Mouse (Mus musculus) fibroblast of lung, adult 2 months (primary cell): ENCODE measurements around the gene Srrm2.
A peak's percentile ranks its signal among the peaks of the same experiment; 100 is the strongest.

ENCODE experiments used
- DNase-seq: peaks from one replicate; pipeline ENCODE4 v3.0.0-alpha.2; 2011; ENCODE audit warnings: low read depth

Srrm2 gene

DNA sequence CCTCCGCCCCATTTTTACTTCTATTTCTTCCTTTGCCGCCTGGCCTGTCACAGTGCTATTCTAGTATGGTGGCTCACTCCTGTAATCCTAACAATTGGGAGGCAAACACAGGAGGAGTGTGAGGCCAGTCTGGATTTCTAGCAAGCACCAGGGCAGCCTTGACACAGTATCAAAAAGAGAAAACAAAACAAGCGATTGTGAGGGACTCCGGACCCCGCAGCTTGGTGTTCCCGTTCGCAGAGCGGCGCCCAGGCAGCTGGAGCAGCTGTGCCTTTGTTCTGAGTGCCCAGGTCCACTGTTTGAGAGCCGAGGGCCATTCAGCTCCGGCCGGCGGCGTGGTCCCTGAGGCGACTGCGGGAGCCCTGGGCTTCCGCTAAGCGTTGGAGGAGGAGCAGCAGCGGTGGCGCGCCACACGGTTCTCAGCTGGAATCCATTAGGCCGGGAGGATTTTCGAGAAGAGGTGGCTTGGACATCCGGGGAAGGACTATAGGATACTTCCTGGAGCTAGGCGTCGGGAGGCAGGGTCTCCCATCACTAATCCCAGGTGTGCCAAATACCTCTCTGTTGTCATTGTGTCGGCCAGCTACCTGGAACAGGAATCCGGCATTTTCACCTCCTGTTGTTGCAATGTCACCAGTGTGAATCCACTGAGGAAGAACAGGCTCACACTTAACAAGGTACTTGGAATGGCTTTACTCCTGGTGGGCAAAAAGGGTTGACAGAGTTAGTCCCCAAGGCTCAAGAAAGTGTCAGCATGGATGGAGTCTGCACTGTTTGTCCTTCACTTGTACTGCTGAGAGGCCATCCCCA, at the start of gene Srrm2:
TSS of gene Srrm2 (plus strand) at position 264 of the 810 bp plus-strand sequence.
- DNase-seq = no peak

DNA sequence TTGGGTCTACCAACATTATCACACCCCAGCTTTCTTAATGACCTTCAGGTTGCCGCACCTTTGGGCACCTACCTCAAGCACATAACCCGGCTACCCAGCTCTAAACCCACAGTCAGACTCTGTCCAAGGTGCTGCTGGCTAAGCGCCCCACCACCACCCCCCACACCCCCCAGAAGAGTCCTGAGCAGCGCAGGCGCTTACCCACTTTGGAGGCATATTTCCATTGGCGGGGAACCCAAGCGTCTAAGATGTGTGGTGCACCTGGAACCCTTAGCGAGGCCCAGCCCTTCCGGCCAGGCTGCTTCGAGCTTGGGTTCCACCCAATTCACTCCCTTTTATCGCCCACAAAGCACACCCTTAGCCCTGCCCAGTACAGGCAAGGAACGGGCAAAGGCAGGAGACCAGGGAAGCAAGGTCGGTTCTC, 49.7 kb upstream of the Srrm2 start, which contains the start of gene Paqr4:
TSS of gene Paqr4 (minus strand) at position 270 of the 424 bp plus-strand sequence.
- no peak for DNase-seq

DNA sequence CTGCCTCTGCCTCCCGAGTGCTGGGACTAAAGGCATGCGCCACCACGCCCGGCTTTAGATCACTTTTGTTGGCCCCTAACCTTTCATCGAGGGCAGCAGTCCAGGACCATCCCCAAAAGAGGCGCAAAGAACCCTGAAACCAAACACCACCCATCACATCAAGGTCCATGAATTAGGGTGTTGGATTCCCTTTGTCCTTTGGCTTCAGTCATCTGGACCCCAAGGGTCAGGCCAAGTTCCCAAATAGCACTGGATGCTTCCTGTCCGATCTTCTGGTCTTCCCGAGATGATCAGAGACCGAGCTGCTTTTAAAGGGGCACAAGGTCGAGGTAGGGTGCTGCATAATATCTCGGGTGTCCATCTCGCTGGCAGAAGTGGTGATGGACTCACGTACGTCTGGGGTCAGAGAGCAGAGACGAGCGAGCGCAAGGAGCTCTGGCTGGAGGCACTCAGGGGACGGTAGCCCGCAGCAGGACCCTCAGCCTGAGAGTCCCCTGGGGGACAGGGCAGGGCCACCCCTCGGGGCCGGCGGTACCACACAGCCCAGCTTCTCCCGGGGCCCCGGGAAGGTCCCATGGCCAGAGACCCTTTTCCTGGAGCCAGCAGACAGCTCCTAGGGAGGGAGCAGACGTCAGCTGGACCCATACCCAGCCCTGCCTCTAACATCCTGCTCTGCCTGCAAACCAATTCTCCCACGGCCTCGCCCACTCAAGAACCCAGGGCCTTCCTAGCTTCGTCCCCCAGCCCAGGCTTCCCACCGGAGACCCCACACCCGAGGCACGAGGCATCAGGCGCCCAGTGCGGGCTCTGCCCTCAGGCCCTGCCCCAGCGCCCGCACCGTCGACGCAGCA, 48.7 kb upstream of the Srrm2 start:
- no peak for DNase-seq

DNA sequence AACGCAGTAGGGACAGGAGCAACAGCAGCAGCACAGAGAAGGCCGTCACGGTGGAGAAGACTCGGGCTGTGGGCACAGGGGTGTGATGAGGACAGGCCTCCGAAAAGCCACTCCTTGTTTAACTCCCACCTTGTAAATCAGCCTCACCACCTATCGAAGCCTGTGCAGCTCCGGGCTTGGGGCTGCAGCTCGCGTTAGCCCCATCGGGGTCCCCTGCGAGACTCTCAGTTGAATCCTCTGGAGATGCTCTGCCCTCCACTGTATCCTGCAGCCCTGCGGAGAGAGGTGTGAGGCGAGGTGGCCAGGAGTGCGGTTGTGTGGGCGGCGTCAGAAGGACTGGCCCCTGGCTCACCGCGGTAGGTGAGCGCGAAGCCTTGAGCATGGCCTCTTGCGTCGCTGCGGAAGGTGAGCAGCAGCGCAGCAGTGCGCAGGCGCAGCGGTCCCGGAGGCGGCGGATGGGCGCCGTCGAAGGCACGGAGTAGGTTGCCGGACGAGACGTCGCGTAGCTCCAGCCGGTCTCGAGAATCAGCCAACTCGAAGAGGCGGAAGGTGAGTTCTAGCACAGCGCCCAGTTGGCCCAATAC, 48.0 kb upstream of the Srrm2 start:
- no peak for DNase-seq

DNA sequence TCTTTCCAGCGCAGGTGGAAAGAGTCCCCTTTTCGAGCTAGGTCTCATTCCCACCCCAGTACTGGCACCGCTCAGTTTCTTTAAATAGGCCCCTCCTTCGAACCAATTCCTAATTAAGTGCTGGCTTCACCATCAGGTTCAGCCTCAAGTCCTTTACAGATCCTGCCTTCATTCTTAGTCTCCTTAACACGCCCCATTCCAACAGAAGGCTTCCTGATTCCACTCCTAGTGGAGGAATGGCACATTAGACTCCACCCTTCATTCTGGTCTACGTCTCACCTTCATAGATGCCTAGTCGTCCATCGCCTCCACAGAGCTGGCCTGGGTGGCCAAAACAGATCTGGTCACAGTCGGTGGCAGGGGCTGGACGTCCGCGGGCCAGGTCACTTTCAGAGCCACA, 47.4 kb upstream of the Srrm2 start:
- DNase-seq = no peak

DNA sequence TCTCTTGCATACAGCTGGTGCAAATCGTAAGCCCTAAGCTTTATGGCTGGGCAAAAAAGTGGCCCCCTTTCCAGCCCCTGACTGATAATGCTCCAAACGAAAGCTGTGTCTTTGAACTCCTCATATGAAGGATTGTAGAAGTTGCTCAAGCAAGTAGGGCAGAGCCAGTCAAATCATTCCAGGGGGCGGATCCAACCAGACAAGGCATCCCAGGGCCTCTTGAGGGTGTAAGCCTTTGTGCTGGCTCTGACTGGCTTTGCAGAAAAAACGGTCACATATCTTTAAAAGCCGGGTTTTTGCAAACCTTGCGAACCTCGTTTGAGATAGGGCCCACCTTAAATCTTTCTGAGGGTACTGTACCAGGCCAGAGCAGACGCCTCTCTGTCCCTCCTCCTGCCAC, 46.3 kb upstream of the Srrm2 start:
- DNase-seq = no peak

DNA sequence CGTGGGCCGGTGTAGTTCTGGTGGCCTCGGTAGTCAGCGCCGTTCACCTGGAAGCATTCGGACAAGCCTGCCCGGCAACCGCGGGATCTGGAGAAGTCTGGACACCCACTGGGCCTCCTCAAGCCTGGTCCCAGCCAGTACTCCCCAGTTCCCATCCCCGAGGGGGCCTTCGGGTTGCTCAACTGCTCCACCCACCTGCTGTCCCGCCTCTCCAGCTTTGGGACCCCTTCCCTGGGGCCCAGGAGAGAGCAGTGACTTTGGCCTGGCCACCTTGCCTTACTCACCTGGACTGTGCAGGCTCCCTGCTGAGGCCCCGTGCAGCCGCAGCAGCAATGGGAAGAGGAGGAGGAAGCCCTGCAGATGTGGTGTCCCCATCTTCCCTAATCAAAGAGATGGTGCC, 45.7 kb upstream of the Srrm2 start:
- DNase-seq = no peak

DNA sequence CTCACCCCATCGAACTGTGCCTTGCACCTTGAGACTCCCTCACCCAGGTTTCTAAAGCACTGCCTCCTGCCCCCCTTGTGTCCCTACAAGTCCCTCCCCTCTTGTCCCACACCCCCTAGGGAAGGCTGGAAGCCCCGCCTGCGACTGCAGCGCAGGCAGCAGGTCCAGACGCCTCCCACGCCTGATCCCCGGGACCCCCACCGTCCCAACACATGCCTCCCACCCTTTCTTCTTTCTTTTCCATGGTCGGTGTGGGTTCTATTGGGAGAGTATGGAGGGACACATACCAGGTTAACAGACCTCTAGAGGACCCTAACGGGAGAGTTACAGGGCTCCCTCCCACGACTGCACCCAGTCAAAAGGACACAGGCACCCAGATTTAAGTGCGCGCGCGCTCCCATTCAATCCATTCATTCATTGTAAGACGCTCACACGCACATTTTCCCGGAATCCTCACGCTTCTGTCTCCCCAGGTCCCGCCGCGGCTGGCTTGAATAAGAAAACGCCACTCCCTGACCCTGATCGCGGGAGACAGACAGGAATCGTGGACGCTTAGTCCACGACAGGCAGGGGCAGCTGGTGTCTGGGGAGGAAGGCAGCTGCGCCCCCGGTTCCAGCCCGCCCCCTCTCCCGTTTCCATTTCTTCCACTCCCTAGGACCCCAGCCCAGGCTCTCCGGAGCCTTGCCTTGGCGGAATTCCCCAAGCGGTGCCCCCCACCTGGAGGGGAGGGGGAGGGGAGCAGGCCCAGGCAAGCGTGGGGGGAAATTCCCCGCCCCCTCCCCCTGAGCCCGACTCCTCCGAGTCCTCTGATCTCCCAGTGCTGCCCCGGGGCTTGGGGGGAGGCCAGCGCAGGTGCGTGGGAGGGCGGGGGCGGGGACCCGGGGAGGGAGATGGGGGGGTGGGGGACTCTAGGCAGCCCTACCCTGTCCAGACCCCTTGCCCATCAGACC, 44.8 kb upstream of the Srrm2 start, which contains the start of gene Kremen2:
TSS of gene Kremen2 (minus strand) at position 533 of the 951 bp plus-strand sequence.
- DNase-seq = no peak

DNA sequence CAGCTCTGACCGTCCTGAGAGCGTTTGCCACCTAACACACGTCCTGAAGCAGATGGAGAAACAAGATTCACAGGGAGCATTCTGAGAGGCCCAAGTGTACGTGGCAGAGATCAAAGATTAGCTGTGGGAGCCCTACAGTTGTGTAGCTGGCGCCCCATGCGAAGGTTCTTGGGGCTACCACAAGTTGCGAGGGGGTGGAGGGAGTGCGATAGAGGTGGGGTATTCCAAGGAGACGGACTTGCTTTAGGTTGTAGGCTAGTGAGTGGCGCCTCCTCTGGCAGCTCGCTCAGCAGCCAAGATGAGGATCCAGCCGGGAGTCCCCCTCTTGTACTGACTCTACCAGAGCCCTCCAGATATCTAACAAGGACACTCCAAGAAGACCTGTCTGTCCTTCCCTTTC, 44.0 kb upstream of the Srrm2 start:
- no peak for DNase-seq

DNA sequence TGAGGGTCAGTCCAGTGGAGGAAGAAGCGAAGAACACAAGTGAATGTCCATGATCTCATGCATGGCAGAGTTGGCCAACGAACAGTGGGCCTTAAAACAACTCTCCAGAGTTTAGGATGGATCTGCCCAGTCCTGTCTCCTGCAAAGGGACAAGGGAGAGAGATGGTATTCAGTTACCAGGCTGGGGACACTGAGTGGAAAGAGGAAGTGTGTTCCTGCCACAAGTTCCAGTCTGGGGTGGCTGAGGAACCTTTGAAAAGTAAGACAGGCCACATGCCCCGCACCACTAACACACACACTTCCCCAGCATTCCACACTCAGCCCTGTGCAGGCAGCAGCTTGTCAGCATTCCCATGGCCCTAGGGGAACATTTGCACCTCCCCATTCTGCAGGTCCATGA, 43.6 kb upstream of the Srrm2 start:
- DNase-seq = no peak

DNA sequence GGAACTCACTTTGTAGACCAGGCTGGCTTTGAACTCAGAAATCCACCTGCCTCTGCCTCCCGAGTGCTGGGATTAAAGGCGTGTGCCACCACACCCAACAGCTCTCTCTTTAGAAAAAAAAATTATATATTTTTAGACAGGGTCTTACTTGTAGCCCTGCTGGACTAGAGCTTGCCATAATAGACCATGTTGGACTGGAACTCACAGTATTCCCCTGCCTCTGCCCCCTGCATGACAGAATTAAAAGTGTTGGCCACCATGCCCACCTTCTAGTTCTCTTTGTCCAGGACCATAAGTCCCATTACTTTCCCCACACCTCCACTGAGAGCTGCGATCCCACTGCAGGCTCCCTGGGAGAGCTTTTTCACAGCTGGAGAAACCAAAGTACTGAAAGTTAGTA, 42.9 kb upstream of the Srrm2 start:
- no peak for DNase-seq

DNA sequence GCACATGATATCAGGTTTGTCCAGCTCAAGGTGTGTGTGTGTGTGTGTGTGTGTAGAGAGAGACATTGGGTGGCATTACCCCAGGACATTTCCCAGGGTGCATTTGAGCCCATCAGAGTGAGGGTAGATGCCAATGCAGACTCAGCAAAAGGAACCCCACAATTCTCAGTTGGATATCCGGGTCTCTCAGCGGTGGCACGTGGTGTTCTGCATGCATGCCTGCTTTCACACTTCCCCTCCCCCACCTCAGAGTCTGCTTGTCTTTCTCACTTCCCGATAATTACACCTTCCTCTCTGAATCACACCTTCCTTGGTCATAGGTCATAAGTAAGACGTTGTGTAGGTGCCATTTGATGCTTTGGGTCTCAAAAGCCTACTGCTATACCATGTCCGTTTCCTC, 42.3 kb upstream of the Srrm2 start:
- no peak for DNase-seq

DNA sequence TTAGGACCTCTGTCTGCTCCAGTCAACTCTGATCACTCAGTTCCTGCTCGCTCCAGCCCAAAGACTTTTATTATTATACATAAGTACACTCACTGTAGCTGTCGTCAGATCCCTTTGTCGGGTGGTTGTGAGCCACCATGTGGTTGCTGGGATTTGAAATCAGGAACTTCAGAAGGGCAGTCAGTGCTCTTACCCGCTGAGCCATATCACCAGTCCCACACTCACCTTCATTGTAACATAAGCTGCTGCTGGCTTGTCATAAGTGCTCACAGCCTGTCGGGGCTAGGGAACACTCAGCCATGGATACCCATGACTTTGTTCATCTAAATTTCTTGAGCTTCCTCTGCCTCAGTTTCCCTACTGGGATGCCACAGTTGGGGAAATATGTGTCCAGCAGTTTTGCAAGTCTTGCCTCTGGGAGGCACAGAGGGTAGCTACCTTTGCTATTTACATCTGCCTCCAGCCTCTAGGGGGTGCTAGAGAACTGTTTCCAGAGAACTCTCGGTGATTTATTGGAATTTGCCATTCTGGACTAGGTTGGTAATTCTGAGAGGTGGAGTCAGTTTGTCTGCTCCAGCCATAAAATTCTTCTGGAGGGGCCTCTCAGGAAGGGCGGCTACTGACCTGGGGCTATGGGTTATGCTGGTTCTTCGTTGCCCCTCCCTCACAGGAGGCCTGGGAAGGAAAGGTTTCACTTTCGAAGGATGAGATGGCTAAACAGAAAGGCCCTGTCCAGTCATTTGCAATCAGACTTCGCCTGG, 41.5 kb upstream of the Srrm2 start:
- DNase-seq = peak; percentile 44

DNA sequence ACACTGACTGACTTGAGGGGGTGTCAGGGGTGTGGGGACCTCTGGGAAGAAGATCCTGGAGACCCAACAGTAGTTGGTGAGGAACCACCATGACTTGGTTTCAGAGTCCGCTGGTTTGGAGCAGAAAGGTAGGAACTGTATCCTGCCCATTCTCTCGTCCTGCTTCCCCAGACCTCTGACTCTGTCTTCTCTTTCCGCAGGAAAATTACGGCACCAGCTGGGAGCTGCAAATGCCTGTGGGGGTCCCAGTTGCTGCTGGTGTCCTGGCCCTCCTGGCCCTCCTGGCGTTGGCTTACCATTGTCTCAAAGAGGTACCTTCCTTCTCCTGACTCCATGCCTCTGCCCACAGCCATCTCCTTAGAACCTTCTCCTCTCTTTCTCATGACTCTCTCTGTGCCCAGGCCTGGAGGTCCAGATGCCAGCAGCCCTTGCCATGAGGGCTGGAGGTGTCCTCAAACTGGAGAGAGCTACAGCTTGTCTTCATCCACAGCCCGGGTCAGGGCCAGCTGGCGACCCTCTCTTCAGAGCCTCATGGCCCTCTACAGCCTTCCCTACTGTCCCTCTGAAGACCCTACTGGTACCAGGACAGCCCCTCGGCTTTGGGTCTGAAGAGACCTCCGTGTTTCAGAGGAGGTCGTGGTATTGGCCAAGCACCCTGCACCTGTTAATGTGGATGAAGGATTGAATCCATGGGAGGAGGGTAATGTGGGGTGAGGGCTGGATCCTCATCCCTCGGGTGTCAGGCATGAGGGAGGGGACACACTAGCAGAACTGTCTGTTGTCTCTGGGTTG, 40.7 kb upstream of the Srrm2 start:
- no peak for DNase-seq

DNA sequence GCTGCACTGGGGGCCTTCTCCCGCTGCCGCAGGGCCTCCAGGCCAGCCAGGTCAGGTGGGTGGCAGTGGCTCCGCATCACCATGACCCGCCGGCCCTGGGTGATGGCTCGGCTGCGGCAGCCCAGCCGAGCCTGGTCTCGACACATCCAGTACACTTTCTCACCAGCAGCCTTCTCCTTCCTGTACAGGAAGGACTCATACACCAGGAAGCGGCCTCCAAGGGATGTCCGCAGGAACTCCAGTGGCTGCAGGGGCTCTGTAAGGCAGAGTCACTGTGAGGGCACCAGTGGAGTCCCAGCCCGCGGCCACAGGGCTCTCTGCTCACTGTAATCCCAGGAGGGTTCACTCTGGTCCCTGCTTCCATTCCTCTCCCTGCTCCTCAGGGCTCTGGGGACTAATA, 34.6 kb upstream of the Srrm2 start:
- no peak for DNase-seq

DNA sequence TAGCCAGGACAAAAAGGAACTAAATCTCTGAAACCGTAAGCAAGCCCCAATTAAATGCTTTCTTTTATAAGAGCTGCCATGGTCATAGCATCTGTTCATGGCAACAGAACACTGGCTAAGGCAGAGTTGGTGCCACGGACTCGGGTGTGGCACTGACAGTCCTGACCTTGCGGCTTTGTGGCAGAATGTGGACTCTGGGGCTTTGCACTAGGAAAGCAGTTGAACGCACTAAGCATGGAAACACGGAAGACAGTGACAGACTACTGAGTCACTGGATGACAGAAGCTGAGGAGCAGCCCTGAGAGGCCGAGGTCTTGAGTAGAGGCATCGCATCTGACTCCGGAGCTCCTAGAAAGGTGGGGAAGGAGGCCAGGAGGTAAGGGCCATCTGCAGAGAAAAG, 32.8 kb upstream of the Srrm2 start:
- no peak for DNase-seq

DNA sequence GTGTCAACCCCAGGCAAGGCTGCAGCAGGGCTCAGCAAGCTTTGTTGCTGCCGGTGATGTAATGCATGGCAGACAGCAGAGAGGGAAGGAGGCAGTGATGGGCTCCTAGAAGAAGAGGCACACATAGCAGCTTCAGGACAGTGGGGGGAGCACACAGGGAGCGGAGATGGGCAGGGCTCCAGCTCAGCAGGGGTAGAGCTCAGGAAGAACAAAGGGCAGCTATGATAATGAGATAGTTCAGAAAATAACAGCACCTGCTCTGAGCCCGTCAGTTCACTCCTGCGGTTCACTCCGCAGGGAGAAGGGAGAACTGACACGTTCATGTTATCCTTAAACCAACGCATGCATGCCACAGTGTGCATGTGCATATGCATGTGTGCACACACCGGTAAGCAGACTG, 31.5 kb upstream of the Srrm2 start:
- no peak for DNase-seq

DNA sequence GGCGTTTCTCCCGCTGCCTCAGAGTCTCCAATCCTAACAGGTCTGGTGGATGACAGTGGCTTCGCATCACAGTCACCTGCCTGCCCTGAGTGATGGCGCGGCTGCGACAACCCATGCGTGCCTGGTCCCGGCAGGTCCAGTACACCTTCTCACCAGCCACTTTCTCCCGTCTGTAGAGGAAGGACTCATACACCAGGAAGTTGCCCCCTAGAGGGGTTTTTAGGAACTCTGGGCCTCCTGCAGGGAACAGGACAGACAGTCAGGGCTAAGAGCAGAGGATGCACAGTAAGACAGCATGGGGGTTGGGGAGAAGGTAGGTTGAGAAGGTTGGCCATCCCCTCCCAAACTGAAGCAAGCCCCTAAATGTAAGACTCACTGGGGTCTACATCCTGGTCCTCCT, 30.1 kb upstream of the Srrm2 start:
- no peak for DNase-seq

DNA sequence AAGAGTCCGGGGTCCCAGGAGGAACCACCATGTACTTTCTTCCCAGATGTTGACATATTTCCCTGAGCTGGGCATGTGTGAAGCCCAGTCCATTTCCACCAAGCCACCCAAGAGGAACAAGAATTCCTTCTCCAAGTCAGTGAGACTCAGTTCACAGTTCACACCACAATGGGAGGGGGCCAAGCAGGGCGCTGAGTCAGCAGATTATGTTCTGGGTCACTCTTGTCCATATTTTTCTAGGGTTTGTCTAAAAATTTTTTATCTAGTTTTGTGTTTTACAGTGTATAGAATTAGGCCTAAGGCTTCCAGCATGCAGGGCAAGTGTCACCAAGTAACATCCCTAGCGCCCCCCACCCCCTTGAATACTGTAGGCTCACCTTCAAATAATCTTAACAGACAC, 29.2 kb upstream of the Srrm2 start:
- no peak for DNase-seq

DNA sequence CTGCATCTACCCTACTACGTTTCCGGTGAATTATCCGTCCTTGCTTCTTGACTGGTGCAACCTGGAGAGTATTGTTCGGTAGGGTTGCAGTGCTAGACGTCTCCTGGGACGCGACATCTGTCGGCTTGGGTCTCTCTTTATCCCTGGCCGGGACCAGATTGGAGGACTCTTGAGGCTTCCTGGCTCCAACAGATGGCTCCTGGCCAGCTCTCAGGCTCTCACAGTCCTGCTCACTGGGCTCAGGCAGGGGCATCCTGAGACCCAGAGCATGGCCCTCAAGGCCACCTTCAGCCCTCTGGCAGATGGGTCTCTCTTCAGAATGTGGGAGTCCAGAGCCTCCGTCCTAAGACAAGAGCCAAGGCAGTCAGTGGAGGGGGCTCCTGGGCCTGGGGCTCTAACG, 27.4 kb upstream of the Srrm2 start:
- DNase-seq = no peak
